Mouse (Mus musculus) spleen, embryonic (tissue): ENCODE data around the gene Rpl7a.

Experiments used
- CTCF ChIA-PET: fragments of 350-600 bp; sonication (Branson Sonifier 250); formaldehyde crosslinking; loops from one replicate; lab custom pipeline; 2022; lab: Charles Lee

Rpl7a gene

DNA sequence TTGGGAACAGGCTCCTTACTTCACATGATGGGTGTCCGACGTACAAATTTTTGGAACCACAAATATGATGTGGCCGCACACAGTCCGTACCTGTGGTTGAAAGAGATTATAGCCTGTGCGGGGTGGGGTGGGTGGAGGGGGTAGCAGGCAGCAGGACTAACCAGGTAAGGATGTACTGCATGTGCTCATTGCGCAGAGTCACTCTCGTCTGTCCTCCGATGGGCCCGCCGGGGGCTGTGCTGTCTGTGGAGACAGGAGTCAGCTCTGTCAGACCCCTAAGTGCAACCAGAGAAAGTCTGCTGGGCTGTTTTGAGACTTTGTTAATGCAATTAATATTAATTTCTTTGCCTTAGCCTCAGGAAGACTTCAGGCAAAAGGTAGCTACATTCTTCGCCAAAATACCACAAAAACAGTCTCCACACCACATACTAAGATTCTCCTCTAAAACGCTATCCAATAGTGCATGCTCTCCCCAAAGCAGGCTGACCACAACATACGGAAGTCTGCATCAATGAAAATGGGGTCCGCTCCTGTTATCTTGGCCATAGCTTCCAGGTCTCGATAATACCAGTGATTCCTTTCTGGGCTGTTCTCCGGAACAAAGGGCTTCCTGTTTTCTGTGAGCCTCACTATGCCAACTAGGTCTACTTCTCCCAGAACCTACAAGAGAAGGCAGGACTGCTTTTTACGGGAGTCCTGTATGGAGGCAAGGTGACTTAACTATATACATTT, 3.0 kb downstream of the Rpl7a start:
- CTCF ChIA-PET, result no interaction called here

DNA sequence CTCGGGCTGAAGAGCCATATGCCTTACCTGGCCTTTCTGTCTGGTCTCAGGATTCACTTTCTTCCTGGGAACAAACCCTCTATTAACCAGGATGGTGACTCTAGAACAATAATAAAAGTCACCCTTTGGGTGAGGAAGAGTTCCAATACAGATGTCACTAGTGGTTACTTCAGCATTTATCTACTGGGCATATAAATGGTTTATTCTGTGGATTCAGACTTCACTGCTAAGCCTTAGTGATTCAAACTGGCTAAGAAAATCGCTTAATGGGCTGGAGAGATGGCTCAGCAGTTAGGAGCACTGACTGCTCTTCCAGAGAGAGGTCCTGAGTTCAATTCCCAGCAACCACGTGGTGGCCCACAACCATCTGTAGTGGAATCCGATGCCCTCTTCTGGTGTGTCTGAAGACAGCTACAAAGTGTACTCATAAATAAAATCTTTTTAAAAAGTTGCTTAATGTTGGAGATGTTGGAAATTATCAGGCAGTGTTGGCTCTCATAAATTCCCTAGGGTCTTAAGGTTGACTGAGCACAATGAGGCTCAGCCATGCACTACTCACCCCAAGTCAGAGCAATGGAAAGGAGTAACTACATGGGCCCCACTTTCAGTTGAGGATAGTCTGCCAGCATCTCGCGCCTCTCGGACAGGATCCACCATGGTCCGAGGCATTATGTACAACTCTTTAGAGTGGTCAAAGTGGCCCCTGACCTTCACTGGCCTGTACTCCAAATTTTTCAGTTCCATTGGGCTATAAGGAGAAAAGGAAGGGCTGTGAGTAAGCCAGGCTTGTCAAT, 3.8 kb downstream of the Rpl7a start:
- CTCF ChIA-PET, result no interaction called here

DNA sequence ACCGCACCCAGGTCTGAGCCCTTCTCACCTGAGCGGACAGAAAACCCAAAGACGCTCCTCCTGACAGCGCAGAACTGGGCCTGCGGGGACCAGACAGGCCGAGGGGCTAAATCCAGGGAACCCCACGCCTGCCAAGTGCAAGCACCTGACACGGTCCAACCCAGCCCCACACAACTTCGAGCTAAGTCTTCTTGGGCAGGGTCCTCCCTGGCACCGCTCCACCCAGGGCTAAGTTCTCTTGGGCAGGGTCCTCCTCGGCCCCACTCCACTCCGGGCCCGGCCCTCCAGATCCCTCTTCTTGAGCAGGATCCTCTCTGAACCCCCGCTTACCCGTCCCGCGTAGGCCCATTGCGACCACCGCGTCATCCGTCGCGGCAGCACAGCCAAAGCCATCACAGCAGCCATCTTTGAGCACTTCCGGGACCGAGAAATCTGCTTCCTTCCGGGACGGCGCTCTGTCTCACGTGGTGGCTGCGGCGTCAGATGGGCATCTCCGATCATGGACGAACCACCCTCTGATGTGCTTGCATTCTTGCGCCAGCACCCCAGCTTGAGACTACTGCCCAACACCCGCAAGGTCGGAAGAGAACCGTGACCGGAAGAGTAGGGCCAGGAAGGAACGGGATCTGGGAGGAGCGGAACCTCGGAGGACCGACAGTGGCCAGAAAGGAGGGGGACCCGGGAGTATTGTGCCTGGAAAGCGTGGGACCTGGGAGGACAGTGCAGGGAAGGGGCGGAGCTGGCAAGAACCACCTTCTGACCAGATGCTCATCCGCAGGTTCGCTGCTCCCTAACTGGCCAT, 5.6 kb downstream of the Rpl7a start, which contains the start of the genes Surf2 and Surf1:
Gene Surf2, plus strand, starts transcription at position 441 of the 802 bp plus-strand sequence.
Gene Surf1, minus strand, starts transcription at position 604 of the 802 bp plus-strand sequence.
- CTCF ChIA-PET, result interaction anchor here (1.0 kb wide), 1 partner anchor 14 kb away, joined by 3 read pairs; no protein-coding TSS in a partner anchor

DNA sequence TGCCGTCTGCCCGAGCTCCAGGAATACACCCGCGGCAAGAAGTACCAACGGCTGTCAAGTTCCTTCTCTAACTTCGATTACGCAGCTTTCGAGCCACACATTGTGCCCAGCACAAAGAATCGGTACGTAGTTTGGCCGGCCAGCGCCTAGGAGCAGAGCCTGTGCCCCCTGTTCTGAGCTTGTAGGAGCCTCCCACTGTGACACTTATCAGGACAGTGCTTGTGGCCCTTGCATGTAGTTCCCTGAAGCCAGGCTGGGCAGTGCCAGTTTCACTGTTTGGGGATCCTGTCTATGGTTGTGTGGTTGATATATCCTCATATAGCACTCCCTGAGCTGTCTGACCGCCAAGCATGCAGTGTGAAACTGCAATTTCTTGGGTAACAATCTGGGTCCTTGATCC, 6.2 kb downstream of the Rpl7a start:
- CTCF ChIA-PET, result interaction anchor here (1.0 kb wide), 1 partner anchor 13 kb away, joined by 3 read pairs; no protein-coding TSS in a partner anchor

- CTCF ChIA-PET, result no interaction called here
Measured at GRCm38 (mm10) chr2:26919684-26920083, 9.1 kb downstream of the Rpl7a start.

GRCm38 (mm10) chr2:26920190-26920855, 9.8 kb downstream of the Rpl7a start:
- CTCF ChIA-PET, result no interaction called here

- CTCF ChIA-PET, result no interaction called here
Measured at GRCm38 (mm10) chr2:26921784-26922183, 11.2 kb downstream of the Rpl7a start.

GRCm38 (mm10) chr2:26927745-26928476, 17.3 kb downstream of the Rpl7a start:
- CTCF ChIA-PET, result interaction anchor here (0.6 kb wide), 1 partner anchor 27 kb away, joined by 3 read pairs; no protein-coding TSS in a partner anchor

DNA sequence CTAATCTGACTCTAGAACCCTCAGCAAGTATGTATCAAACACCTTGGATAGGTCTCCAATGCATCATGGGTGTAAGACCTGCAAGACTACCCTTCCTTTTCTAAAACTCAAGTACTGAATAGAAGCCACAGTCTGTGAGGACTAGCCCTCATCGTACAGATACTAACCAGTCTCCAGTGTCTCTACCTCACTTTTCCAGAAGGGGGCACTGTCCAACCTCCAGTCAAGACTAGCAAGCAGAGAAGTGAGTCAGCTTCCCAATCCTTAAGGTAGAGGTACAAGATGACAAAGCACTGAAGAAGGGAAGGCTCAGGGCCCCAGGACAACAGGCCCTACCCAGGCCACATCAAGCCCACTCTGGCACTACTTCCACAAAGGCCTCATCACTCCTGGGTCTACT, 19.8 kb downstream of the Rpl7a start:
- CTCF ChIA-PET, result interaction anchor here (0.6 to 1.0 kb wide), 2 partner anchors 14 to 108 kb away, joined by 3 read pairs; partner anchors contain the start of gene Surf1

DNA sequence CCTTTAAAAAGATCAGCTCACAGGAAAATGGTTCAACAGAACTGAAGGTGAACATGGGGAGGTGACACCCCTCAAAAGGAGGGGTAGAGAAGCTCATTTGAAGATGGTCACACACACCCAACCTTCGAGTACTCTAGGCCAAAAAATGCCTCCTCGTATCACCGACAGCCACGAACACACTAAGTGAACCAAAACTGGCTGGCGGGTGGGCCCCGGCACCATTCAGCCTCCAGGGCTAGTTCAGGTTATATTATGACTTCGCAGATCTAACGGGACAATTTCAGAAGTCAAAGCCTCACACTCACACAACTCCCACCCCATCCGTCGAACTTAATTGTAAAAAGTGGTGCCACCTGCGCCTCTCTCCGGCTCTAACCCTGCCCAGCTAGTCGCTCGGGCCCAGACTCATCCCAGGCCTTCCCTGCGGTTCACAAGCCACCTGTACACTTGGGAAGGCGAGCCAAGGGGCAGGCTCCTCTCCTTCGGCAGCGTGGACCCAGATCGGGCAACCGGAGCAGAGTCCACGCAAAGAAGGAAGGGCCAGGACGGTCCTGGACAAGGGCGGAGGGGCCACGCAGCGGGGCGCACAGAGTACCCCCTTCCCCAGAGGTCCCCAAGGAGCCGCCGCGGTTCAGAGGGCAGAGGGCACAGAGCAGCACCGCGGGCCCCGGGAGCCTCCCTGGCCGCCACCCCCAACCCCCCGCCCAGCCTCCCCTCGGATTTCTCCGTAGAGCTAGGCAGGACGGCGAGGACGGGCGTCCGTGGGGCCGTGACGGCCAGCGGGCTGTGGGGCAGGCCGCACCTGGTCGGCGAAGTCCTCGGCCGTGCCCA, 22.1 kb downstream of the Rpl7a start:
- CTCF ChIA-PET, result interaction anchor here (0.6 kb wide), 1 partner anchor 14 kb away, joined by 3 read pairs; no protein-coding TSS in a partner anchor

DNA sequence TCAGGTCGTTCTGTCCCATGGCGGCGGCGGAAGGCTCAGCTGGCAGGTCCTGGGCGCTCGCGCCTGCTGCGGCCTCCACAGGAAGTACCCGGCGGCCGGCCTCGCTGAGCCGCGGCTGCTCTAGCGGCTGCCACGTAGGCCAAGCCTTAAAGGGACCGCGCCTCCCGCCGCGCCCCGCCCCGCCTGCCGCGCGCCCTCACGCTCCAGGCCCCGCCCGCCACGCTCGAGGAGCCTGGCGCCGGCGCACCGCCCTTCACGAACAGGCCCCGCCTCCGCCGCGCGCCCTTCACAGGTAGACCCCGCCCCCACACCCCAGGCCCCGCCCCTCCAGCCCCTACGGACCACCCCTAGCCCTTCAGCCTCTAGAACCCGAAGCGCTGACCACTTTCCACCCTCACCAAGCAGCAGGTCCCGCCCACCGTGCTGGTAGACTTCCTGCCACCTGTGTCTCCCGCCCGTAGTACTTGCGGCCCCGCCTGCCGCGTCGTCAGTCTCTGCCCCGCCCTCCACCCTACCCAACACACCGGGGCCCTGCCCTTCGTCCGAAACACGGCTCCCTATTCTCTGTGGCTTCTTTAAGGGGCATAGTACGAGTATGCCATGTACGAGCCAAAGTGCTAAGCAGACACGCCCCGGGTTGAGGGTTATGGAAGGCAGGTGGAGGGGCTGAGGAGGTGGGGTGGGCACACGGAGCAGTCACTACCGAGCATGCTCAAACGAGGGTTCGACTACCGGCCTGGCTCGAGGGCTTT, 22.9 kb downstream of the Rpl7a start, which contains the start of the genes Surf4 and Stkld1:
Gene Surf4, minus strand, starts transcription at position 625 of the 752 bp plus-strand sequence.
Gene Stkld1, plus strand, starts transcription at position 744 of the 752 bp plus-strand sequence.
- CTCF ChIA-PET, result interaction anchor here (0.6 kb wide), 1 partner anchor 15 kb away, joined by 3 read pairs; no protein-coding TSS in a partner anchor

GRCm38 (mm10) chr2:26935286-26935685, 24.7 kb downstream of the Rpl7a start:
- CTCF ChIA-PET, result interaction anchor here (0.7 kb wide), 1 partner anchor 370 kb away, joined by 4 read pairs; no protein-coding TSS in a partner anchor

- CTCF ChIA-PET, result interaction anchor here (0.8 kb wide), 1 partner anchor 499 kb away, joined by 3 read pairs; no protein-coding TSS in a partner anchor
Measured at GRCm38 (mm10) chr2:26936425-26936824, 25.9 kb downstream of the Rpl7a start.

- CTCF ChIA-PET, result no interaction called here
Measured at GRCm38 (mm10) chr2:26941539-26941938, 31.0 kb downstream of the Rpl7a start.

DNA sequence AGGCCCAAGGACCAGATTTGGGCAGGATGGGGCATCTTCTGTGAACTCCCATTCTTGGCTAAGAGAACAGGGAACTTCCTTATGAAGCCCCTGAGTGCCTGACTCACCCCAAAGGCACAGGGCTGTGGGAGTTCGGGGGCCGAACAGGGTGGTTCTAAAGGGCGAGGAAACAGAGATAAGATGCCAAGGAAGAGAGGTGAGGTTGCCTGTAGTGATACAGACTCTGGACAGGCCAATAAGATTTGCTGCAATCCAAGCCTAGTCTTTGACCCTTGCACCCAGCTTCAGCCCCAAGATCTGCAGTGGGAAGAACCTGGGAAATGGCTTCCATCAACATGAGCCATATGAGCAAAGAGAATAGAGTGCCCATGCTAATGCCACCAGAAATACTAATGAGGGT, 32.7 kb downstream of the Rpl7a start:
- CTCF ChIA-PET, result no interaction called here

DNA sequence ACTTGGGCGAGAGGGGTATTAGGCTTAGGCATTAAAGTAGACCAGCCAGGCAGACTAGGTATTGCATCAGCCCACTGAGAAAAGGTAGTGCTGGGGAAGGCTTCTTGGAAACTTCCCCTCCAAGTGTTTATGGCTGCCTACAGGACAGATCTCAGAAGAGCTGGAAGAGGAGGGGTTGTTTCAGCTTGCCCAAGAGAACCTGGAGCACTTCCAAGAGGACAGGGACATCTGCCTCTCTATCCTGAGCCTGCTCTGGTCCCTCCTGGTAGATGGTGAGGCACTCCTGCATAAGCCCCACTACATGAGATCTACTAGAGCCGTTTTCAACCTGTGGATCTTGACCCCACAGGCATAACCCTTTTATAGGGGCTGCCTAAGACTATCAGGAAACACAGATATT, 39.8 kb downstream of the Rpl7a start:
- CTCF ChIA-PET, result no interaction called here

DNA sequence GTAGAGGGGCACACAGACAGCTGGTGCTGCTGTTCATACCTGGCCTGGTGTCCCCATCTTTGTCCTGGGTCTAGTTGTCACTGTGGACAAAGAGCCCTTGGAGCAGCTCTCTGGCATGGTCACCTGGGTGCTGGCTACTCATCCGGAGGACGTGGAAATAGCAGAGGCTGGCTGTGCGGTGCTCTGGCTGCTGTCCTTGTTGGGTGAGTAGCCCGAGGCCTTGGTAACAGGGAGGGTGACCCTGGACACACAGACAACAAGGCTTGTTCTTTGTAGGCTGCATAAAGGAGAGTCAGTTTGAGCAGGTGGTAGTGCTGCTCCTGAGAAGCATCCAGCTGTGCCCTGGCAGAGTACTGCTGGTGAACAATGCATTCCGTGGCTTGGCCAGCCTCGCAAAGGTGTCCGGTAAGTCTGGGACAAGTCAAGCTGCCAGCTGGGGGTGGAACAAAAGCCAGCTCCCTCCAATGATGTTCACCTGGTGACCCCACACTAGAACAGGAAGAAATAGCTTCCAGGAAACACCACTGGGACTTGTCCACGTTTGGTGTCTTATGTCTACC, 40.9 kb downstream of the Rpl7a start:
- CTCF ChIA-PET, result no interaction called here

GRCm38 (mm10) chr2:26952193-26952592, 41.6 kb downstream of the Rpl7a start:
- CTCF ChIA-PET, result no interaction called here
